Comparison of ENCODE assay signal across 9 mouse cellular contexts in the genomic region with DNA sequence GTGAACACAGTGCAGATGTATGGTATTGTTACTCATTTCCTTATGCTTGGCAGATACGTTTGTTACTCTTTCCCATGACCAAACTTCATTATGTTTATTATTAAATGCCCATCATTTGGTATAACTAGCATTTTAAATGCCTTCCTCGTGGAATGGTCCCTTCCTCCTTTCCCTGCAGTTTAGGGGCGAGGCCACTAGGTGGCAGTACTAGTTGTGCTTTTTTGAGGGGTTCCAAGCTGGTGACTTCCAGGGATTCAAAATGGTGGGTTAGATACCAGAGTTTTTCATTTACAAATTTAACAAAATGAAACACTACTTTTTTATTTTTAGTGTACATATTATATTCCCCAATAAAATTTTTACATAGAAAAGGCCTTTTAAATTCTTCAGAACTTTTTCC.
A peak's percentile ranks its signal among the peaks of the same experiment; 100 is the strongest.
DNase-seq lines count a peak whose midpoint lies in the region; ATAC-seq and TF ChIP-seq lines count a peak whose summit lies in the region.
"Had no signal": no experiment of that assay in that cellular context is flagged by ENCODE, and none has a peak within 500 bp of the region (broad histone marks: within the 10 kb centered on the region; RNA-seq: fewer than 3 reads in every experiment).

No protein-coding gene starts in this region.

- no peak overlapping the region for H3K4me2 ChIP-seq in intestine, embryonic 14.5 days (ENCODE audit: low read length)
- no peak overlapping the region for H3K4me2 ChIP-seq in intestine, embryonic 16.5 days (ENCODE audit: low read depth, low read length)

- peak; percentile 88 for DNase-seq in intestine, embryonic 14.5 days (ENCODE audit: low spot score)
- peak; percentile 81 for DNase-seq in adrenal gland, postnatal 14 days
- peak; percentile 78 for DNase-seq in embryonic facial prominence, embryonic 10.5 days (ENCODE audit: low spot score)
- peak; percentile 48 to 85 for DNase-seq in layer of hippocampus, adult 2 months (ENCODE audit: low spot score in 2 of 2)
- DNase-seq in thymus, adult 2 months: peak; percentile 53

- H3K4me1 ChIP-seq in intestine, embryonic 14.5 days (replicated peaks; ENCODE audit: control insufficient read depth, insufficient read depth, low read length): no peaks in the 10 kb centered on the region
- no peaks in the 10 kb centered on the region for H3K4me1 ChIP-seq in intestine, embryonic 16.5 days (ENCODE audit: control insufficient read depth, insufficient read depth, low read length)
- H3K4me1 ChIP-seq in E14TG2a.4 (replicated peaks; ENCODE audit: low read depth, low read length): peaks cover 21% of the 10 kb centered on the region
- H3K4me1 ChIP-seq in embryonic facial prominence, embryonic 10.5 days: no peaks in the 10 kb centered on the region
- H3K4me1 ChIP-seq in thymus, adult 2 months (replicated peaks; ENCODE audit: control insufficient read depth, insufficient read depth, low read length): no peaks in the 10 kb centered on the region
- H3K4me1 ChIP-seq: megakaryocyte, embryonic 14.5 days had no signal

- H3K27ac ChIP-seq in intestine, embryonic 14.5 days (ENCODE audit: low read depth): no peak overlapping the region
- H3K27ac ChIP-seq in intestine, embryonic 16.5 days (ENCODE audit: low read length): no peak overlapping the region
- no peak overlapping the region for H3K27ac ChIP-seq in embryonic facial prominence, embryonic 10.5 days (replicated peaks)
- H3K27ac ChIP-seq in layer of hippocampus, adult 2 months: no peak overlapping the region
- H3K27ac ChIP-seq in thymus, adult 2 months (ENCODE audit: control insufficient read depth, insufficient read depth, low read length): no peak overlapping the region

- no peaks in the 10 kb centered on the region for H3K9me3 ChIP-seq in intestine, embryonic 14.5 days (ENCODE audit: control insufficient read depth, low read length)
- no peaks in the 10 kb centered on the region for H3K9me3 ChIP-seq in intestine, embryonic 16.5 days (ENCODE audit: control insufficient read depth, low read length)
- no peaks in the 10 kb centered on the region for H3K9me3 ChIP-seq in E14TG2a.4 (ENCODE audit: low read length)
- no peaks in the 10 kb centered on the region for H3K9me3 ChIP-seq in embryonic facial prominence, embryonic 10.5 days
- H3K9me3 ChIP-seq: megakaryocyte, embryonic 14.5 days had no signal

- H3K36me3 ChIP-seq in intestine, embryonic 14.5 days (ENCODE audit: control insufficient read depth, insufficient read depth, low read length): peaks cover 97% of the 10 kb centered on the region
- H3K36me3 ChIP-seq in intestine, embryonic 16.5 days (ENCODE audit: control insufficient read depth, insufficient read depth, low read length): peaks cover 54% of the 10 kb centered on the region
- peaks cover 97% of the 10 kb centered on the region for H3K36me3 ChIP-seq in E14TG2a.4 (ENCODE audit: insufficient read depth, low read length)
- peaks cover 100% of the 10 kb centered on the region for H3K36me3 ChIP-seq in embryonic facial prominence, embryonic 10.5 days (replicated peaks)
- H3K36me3 ChIP-seq in thymus, adult 2 months (ENCODE audit: control insufficient read depth, insufficient read depth, low read length): peaks cover 71% of the 10 kb centered on the region

- ATAC-seq in intestine, embryonic 14.5 days (replicated peaks; ENCODE audit: low FRiP score, low TSS enrichment, low read depth): no peak
- no peak for ATAC-seq in intestine, embryonic 16.5 days
- ATAC-seq in megakaryocyte, adult 5-6 weeks (ENCODE audit: poor library complexity, severe bottlenecking): peak; percentile 49; the same call in 1 of the 2 replicates

- H3K4me3 ChIP-seq in intestine, embryonic 14.5 days (ENCODE audit: low read depth, low read length): no peak overlapping the region
- no peak overlapping the region for H3K4me3 ChIP-seq in intestine, embryonic 16.5 days (ENCODE audit: low read length)
- H3K4me3 ChIP-seq in E14TG2a.4 (replicated peaks; ENCODE audit: low read length): no peak overlapping the region
- H3K4me3 ChIP-seq in embryonic facial prominence, embryonic 10.5 days: no peak overlapping the region
- H3K4me3 ChIP-seq in layer of hippocampus, adult 2 months: no peak overlapping the region
- no peak overlapping the region for H3K4me3 ChIP-seq in thymus, adult 2 months (ENCODE audit: control insufficient read depth, insufficient read depth, low read length)
- H3K4me3 ChIP-seq: megakaryocyte, embryonic 14.5 days had no signal

- 44% methylated on average over 3 of the region's 3 CpGs for whole genome bisulfite sequencing in intestine, embryonic 14.5 days
- WGBS in intestine, embryonic 16.5 days: 43% methylated on average over 3 of the region's 3 CpGs
- 43% methylated on average over 3 of the region's 3 CpGs for WGBS in embryonic facial prominence, embryonic 10.5 days
- 46% methylated on average over 3 of the region's 3 CpGs for WGBS in thymus, adult 2 months

- no peak for TF ChIP-seq POLR2A in thymus, adult 2 months (IDR thresholded peaks at IDR 0.05; ENCODE audit: control insufficient read depth, extremely low read depth, insufficient read depth, low read length, poor library complexity)

- H3K9ac ChIP-seq in intestine, embryonic 14.5 days (ENCODE audit: low read length): no peak overlapping the region
- H3K9ac ChIP-seq in intestine, embryonic 16.5 days (ENCODE audit: low read depth, low read length): no peak overlapping the region

- no peaks in the 10 kb centered on the region for H3K27me3 ChIP-seq in intestine, embryonic 14.5 days (replicated peaks; ENCODE audit: control insufficient read depth, insufficient read depth, low read length)
- H3K27me3 ChIP-seq in intestine, embryonic 16.5 days (replicated peaks; ENCODE audit: control insufficient read depth, insufficient read depth, low read length): no peaks in the 10 kb centered on the region
- H3K27me3 ChIP-seq in E14TG2a.4 (ENCODE audit: insufficient read depth, low read length): no peaks in the 10 kb centered on the region
- no peaks in the 10 kb centered on the region for H3K27me3 ChIP-seq in embryonic facial prominence, embryonic 10.5 days (replicated peaks; ENCODE audit: low read depth, poor library complexity, severe bottlenecking)
- no peaks in the 10 kb centered on the region for H3K27me3 ChIP-seq in thymus, adult 2 months (ENCODE audit: control insufficient read depth, insufficient read depth, low read length)
- H3K27me3 ChIP-seq: megakaryocyte, embryonic 14.5 days had no signal

- TF ChIP-seq CTCF in E14TG2a.4 (conservative IDR thresholded peaks at IDR 0.05; ENCODE audit: low read length): peak; percentile 95
- TF ChIP-seq CTCF in layer of hippocampus, adult 2 months (conservative IDR thresholded peaks at IDR 0.05): peak; percentile 98
- TF ChIP-seq CTCF in thymus, adult 2 months (IDR thresholded peaks at IDR 0.05; ENCODE audit: borderline replicate concordance, control insufficient read depth, extremely low read depth, insufficient read depth, low read length, poor library complexity): no peak
